In genomic region chr11:45592890-45593642, GRCm38 (mm10) we compare ENCODE assay signal across 16 mouse cellular contexts.
DNase-seq lines count a peak whose midpoint lies in the region; ATAC-seq lines count a peak whose summit lies in the region.
"Had no signal": no experiment of that assay in that cellular context is flagged by ENCODE, and none has a peak within 500 bp of the region (broad histone marks: within the 10 kb centered on the region; RNA-seq: fewer than 3 reads in every experiment).

No protein-coding gene starts in this region.

- no peaks in the 10 kb centered on the region for H3K36me3 ChIP-seq in forebrain, embryonic 12.5 days (replicated peaks)
- H3K36me3 ChIP-seq in forebrain, embryonic 11.5 days (ENCODE audit: control insufficient read depth, insufficient read depth, low read length) = no peaks in the 10 kb centered on the region
- H3K36me3 ChIP-seq in limb, embryonic 12.5 days = no peaks in the 10 kb centered on the region
- H3K36me3 ChIP-seq: intestine, embryonic 15.5 days had no signal

- 0 out of 2 replicates have a peak overlapping the region, but pooled peaks have one; percentile 25 for H3K27ac ChIP-seq in forebrain, embryonic 12.5 days
- no peak overlapping the region for H3K27ac ChIP-seq in forebrain, embryonic 11.5 days (ENCODE audit: low read depth, low read length)
- H3K27ac ChIP-seq in limb, embryonic 12.5 days = peak overlapping the region; percentile 79
- H3K27ac ChIP-seq: heart, adult 2 months; intestine, embryonic 15.5 days; macrophage had no signal

- H3K4me3 ChIP-seq in forebrain, embryonic 12.5 days (replicated peaks) = no peak overlapping the region
- H3K4me3 ChIP-seq in forebrain, embryonic 11.5 days (ENCODE audit: low read depth, low read length) = no peak overlapping the region
- no peak overlapping the region for H3K4me3 ChIP-seq in limb, embryonic 12.5 days (replicated peaks)
- H3K4me3 ChIP-seq: heart, adult 2 months; intestine, embryonic 15.5 days had no signal

- ATAC-seq in forebrain, embryonic 12.5 days (ENCODE audit: low FRiP score) = no peak; the same call in 1 of the 2 replicates
- ATAC-seq in forebrain, embryonic 11.5 days (replicated peaks; ENCODE audit: low FRiP score) = no peak
- peak; percentile 86 for ATAC-seq in limb, embryonic 12.5 days (ENCODE audit: insufficient number of reproducible peaks, insufficient read depth, low FRiP score, low TSS enrichment, low read depth)
- ATAC-seq: intestine, embryonic 15.5 days; liver, postnatal 0 days had no signal

- H3K27me3 ChIP-seq in forebrain, embryonic 12.5 days = no peaks in the 10 kb centered on the region
- no peaks in the 10 kb centered on the region for H3K27me3 ChIP-seq in forebrain, embryonic 11.5 days (ENCODE audit: control insufficient read depth, insufficient read depth, low read length)
- H3K27me3 ChIP-seq in limb, embryonic 12.5 days = no peaks in the 10 kb centered on the region; the same call in 1 of the 2 replicates
- H3K27me3 ChIP-seq: intestine, embryonic 15.5 days had no signal

- WGBS in forebrain, embryonic 12.5 days = 59% methylated on average over 11 of the region's 11 CpGs
- WGBS in forebrain, embryonic 11.5 days = 69% methylated on average over 11 of the region's 11 CpGs
- WGBS in limb, embryonic 12.5 days = 14% methylated on average over 11 of the region's 11 CpGs

- intact Hi-C loops in left cerebral cortex, postnatal 25 days (cut with DNase I) = no loop called here

- H3K9me3 ChIP-seq in forebrain, embryonic 12.5 days = no peaks in the 10 kb centered on the region
- H3K9me3 ChIP-seq in forebrain, embryonic 11.5 days (ENCODE audit: control insufficient read depth, low read length) = no peaks in the 10 kb centered on the region
- H3K9me3 ChIP-seq in limb, embryonic 12.5 days = no peaks in the 10 kb centered on the region
- H3K9me3 ChIP-seq: intestine, embryonic 15.5 days had no signal

- H3K4me2 ChIP-seq in forebrain, embryonic 12.5 days = no peak overlapping the region
- H3K4me2 ChIP-seq in forebrain, embryonic 11.5 days (ENCODE audit: low read depth, low read length, severe bottlenecking) = no peak overlapping the region
- H3K4me2 ChIP-seq in limb, embryonic 12.5 days = peak overlapping the region; percentile 31; the same call in 1 of the 2 replicates
- H3K4me2 ChIP-seq: intestine, embryonic 15.5 days had no signal

- DNase-seq in forebrain, embryonic 11.5 days (ENCODE audit: low spot score) = no peak
- peak; percentile 2 for DNase-seq in retina, postnatal 1 day
- no peak for DNase-seq in retina, embryonic 14.5 days (ENCODE audit: low spot score)
- DNase-seq in thymus, postnatal 36 days = no peak
- DNase-seq in left cerebral cortex, postnatal 25 days (ENCODE audit: low spot score in 2 of 2) = no peak
- DNase-seq: adrenal gland, postnatal 25 days; B cell, adult 2 months; heart, adult 2 months; kidney, postnatal 10 days; layer of hippocampus, adult 9-11 months; liver, postnatal 0 days; thymus, postnatal 14 days had no signal

- no peak overlapping the region for H3K9ac ChIP-seq in forebrain, embryonic 12.5 days
- no peak overlapping the region for H3K9ac ChIP-seq in forebrain, embryonic 11.5 days (ENCODE audit: low read length)
- H3K9ac ChIP-seq in limb, embryonic 12.5 days (replicated peaks) = no peak overlapping the region
- H3K9ac ChIP-seq: intestine, embryonic 15.5 days; liver, postnatal 0 days had no signal

- peaks cover 18% of the 10 kb centered on the region for H3K4me1 ChIP-seq in forebrain, embryonic 12.5 days
- H3K4me1 ChIP-seq in forebrain, embryonic 11.5 days (replicated peaks; ENCODE audit: control insufficient read depth, insufficient read depth, low read length) = 0 out of 2 replicates have a peak, but pooled peaks cover 2% of the 10 kb centered on the region
- peaks cover 39% of the 10 kb centered on the region for H3K4me1 ChIP-seq in limb, embryonic 12.5 days (replicated peaks)
